In genomic region chr2:141323956-141324460, GRCm38 (mm10) we compare ENCODE assay signal across 21 mouse cellular contexts.
A peak's percentile ranks its signal among the peaks of the same experiment; 100 is the strongest.
DNase-seq lines count a peak whose midpoint lies in the region; ATAC-seq and TF ChIP-seq lines count a peak whose summit lies in the region.
"Had no signal": no experiment of that assay in that cellular context is flagged by ENCODE, and none has a peak within 500 bp of the region (broad histone marks: within the 10 kb centered on the region; RNA-seq: fewer than 3 reads in every experiment).

No protein-coding gene starts in this region.

- H3K4me3 ChIP-seq in forebrain, embryonic 14.5 days (ENCODE audit: low read depth, low read length): no peak overlapping the region
- no peak overlapping the region for H3K4me3 ChIP-seq in forebrain, embryonic 10.5 days
- no peak overlapping the region for H3K4me3 ChIP-seq in hindbrain, postnatal 0 days (ENCODE audit: low read length)
- H3K4me3 ChIP-seq in hindbrain, embryonic 13.5 days: no peak overlapping the region
- no peak overlapping the region for H3K4me3 ChIP-seq in midbrain, postnatal 0 days (ENCODE audit: low read depth, low read length)
- no peak overlapping the region for H3K4me3 ChIP-seq in midbrain, embryonic 13.5 days (replicated peaks)
- H3K4me3 ChIP-seq: embryonic facial prominence, embryonic 13.5 days; heart, embryonic 10.5 days had no signal

- H3K4me1 ChIP-seq in forebrain, embryonic 14.5 days (ENCODE audit: control insufficient read depth, insufficient read depth, low read length): peaks cover 2% of the 10 kb centered on the region; the same call in 1 of the 2 replicates
- no peaks in the 10 kb centered on the region for H3K4me1 ChIP-seq in forebrain, embryonic 10.5 days
- H3K4me1 ChIP-seq in hindbrain, postnatal 0 days (ENCODE audit: insufficient read depth, low read length): no peaks in the 10 kb centered on the region
- H3K4me1 ChIP-seq in hindbrain, embryonic 13.5 days (replicated peaks): no peaks in the 10 kb centered on the region
- H3K4me1 ChIP-seq in midbrain, postnatal 0 days (ENCODE audit: insufficient read depth, low read length): no peaks in the 10 kb centered on the region
- no peaks in the 10 kb centered on the region for H3K4me1 ChIP-seq in midbrain, embryonic 13.5 days (replicated peaks)
- H3K4me1 ChIP-seq: embryonic facial prominence, embryonic 13.5 days had no signal

- 44% methylated on average over 7 of the region's 7 CpGs for WGBS in forebrain, embryonic 14.5 days
- 86% methylated on average over 7 of the region's 7 CpGs for WGBS in forebrain, embryonic 10.5 days
- 52% methylated on average over 7 of the region's 7 CpGs for WGBS in hindbrain, postnatal 0 days
- WGBS in hindbrain, embryonic 13.5 days: 71% methylated on average over 7 of the region's 7 CpGs
- 57% methylated on average over 7 of the region's 7 CpGs for WGBS in midbrain, postnatal 0 days
- WGBS in midbrain, embryonic 13.5 days: 63% methylated on average over 7 of the region's 7 CpGs

- H3K9me3 ChIP-seq in forebrain, embryonic 14.5 days (replicated peaks; ENCODE audit: control insufficient read depth, low read length): no peaks in the 10 kb centered on the region
- no peaks in the 10 kb centered on the region for H3K9me3 ChIP-seq in forebrain, embryonic 10.5 days
- H3K9me3 ChIP-seq in hindbrain, postnatal 0 days (ENCODE audit: low read length): no peaks in the 10 kb centered on the region
- no peaks in the 10 kb centered on the region for H3K9me3 ChIP-seq in hindbrain, embryonic 13.5 days
- H3K9me3 ChIP-seq in midbrain, postnatal 0 days (ENCODE audit: low read length): no peaks in the 10 kb centered on the region
- no peaks in the 10 kb centered on the region for H3K9me3 ChIP-seq in midbrain, embryonic 13.5 days
- H3K9me3 ChIP-seq: embryonic facial prominence, embryonic 13.5 days; heart, embryonic 10.5 days had no signal

- H3K4me2 ChIP-seq in forebrain, embryonic 14.5 days (ENCODE audit: low read length): no peak overlapping the region
- no peak overlapping the region for H3K4me2 ChIP-seq in hindbrain, postnatal 0 days (ENCODE audit: low read depth, low read length)
- no peak overlapping the region for H3K4me2 ChIP-seq in hindbrain, embryonic 13.5 days
- H3K4me2 ChIP-seq in midbrain, postnatal 0 days (ENCODE audit: low read depth, low read length, poor library complexity, severe bottlenecking): no peak overlapping the region
- no peak overlapping the region for H3K4me2 ChIP-seq in midbrain, embryonic 13.5 days (replicated peaks)
- H3K4me2 ChIP-seq: embryonic facial prominence, embryonic 13.5 days; hindbrain, embryonic 14.5 days had no signal

- no peak for TF ChIP-seq CTCF in hindbrain, postnatal 0 days (IDR thresholded peaks at IDR 0.05; ENCODE audit: low read depth)
- TF ChIP-seq CTCF in midbrain, postnatal 0 days (IDR thresholded peaks at IDR 0.05): no peak

- H3K27ac ChIP-seq in forebrain, embryonic 14.5 days (ENCODE audit: low read depth, low read length): no peak overlapping the region
- H3K27ac ChIP-seq in forebrain, embryonic 10.5 days: no peak overlapping the region
- H3K27ac ChIP-seq in hindbrain, postnatal 0 days: no peak overlapping the region
- no peak overlapping the region for H3K27ac ChIP-seq in hindbrain, embryonic 13.5 days
- H3K27ac ChIP-seq in midbrain, postnatal 0 days (ENCODE audit: low read depth, low read length): no peak overlapping the region
- H3K27ac ChIP-seq in midbrain, embryonic 13.5 days: no peak overlapping the region
- H3K27ac ChIP-seq: embryonic facial prominence, embryonic 13.5 days; heart, embryonic 10.5 days; hindbrain, embryonic 14.5 days had no signal

- H3K9ac ChIP-seq in forebrain, embryonic 14.5 days (ENCODE audit: low read length): no peak overlapping the region
- no peak overlapping the region for H3K9ac ChIP-seq in hindbrain, postnatal 0 days (replicated peaks; ENCODE audit: low read length)
- no peak overlapping the region for H3K9ac ChIP-seq in hindbrain, embryonic 13.5 days
- H3K9ac ChIP-seq in midbrain, postnatal 0 days (replicated peaks; ENCODE audit: low read length, poor library complexity, severe bottlenecking): no peak overlapping the region
- H3K9ac ChIP-seq in midbrain, embryonic 13.5 days (replicated peaks): no peak overlapping the region
- H3K9ac ChIP-seq: embryonic facial prominence, embryonic 13.5 days; hindbrain, embryonic 14.5 days had no signal

- peak; percentile 40; the same call in 1 of the 2 replicates for ATAC-seq in forebrain, embryonic 14.5 days
- ATAC-seq in hindbrain, postnatal 0 days: 0 out of 2 replicates have a peak, but pooled peaks have one; percentile 53
- ATAC-seq in hindbrain, embryonic 13.5 days (ENCODE audit: low FRiP score): no peak
- no peak for ATAC-seq in midbrain, postnatal 0 days (ENCODE audit: low FRiP score)
- no peak; the same call in 1 of the 2 replicates for ATAC-seq in midbrain, embryonic 13.5 days

- H3K27me3 ChIP-seq in forebrain, embryonic 14.5 days (replicated peaks; ENCODE audit: control insufficient read depth, insufficient read depth, low read length): no peaks in the 10 kb centered on the region
- H3K27me3 ChIP-seq in forebrain, embryonic 10.5 days (ENCODE audit: poor library complexity, severe bottlenecking): no peaks in the 10 kb centered on the region
- no peaks in the 10 kb centered on the region for H3K27me3 ChIP-seq in hindbrain, postnatal 0 days (ENCODE audit: insufficient read depth, low read length)
- no peaks in the 10 kb centered on the region for H3K27me3 ChIP-seq in hindbrain, embryonic 13.5 days
- no peaks in the 10 kb centered on the region for H3K27me3 ChIP-seq in midbrain, postnatal 0 days (ENCODE audit: insufficient read depth, low read length)
- H3K27me3 ChIP-seq in midbrain, embryonic 13.5 days: no peaks in the 10 kb centered on the region
- H3K27me3 ChIP-seq: CH12.LX; embryonic facial prominence, embryonic 13.5 days had no signal

- H3K36me3 ChIP-seq in forebrain, embryonic 14.5 days (ENCODE audit: control insufficient read depth, insufficient read depth, low read length): no peaks in the 10 kb centered on the region
- no peaks in the 10 kb centered on the region for H3K36me3 ChIP-seq in forebrain, embryonic 10.5 days (replicated peaks)
- no peaks in the 10 kb centered on the region for H3K36me3 ChIP-seq in hindbrain, postnatal 0 days (ENCODE audit: insufficient read depth, low read length)
- H3K36me3 ChIP-seq in hindbrain, embryonic 13.5 days: no peaks in the 10 kb centered on the region
- no peaks in the 10 kb centered on the region for H3K36me3 ChIP-seq in midbrain, postnatal 0 days (ENCODE audit: insufficient read depth, low read length)
- no peaks in the 10 kb centered on the region for H3K36me3 ChIP-seq in midbrain, embryonic 13.5 days
- H3K36me3 ChIP-seq: embryonic facial prominence, embryonic 13.5 days; heart, embryonic 10.5 days had no signal

- peak; percentile 39 for DNase-seq in forebrain, embryonic 14.5 days (ENCODE audit: low spot score)
- no peak for DNase-seq in forebrain, embryonic 10.5 days (ENCODE audit: extremely low spot score, low spot score)
- DNase-seq in hindbrain, postnatal 0 days (ENCODE audit: low spot score): peak; percentile 35
- DNase-seq in midbrain, postnatal 0 days (ENCODE audit: low spot score): peak; percentile 26
- DNase-seq in right cerebral cortex, postnatal 4 days: no peak
- DNase-seq: adrenal gland, adult 8-10 months; adrenal gland, postnatal 36 days; cerebellum, adult 11-12 months; cerebellum, adult 9-10 months; cerebellum, postnatal 36 days; gastrocnemius, postnatal 10 days; heart, adult 18-20 months; heart, postnatal 10 days; heart, postnatal 4 days; kidney, adult 11 months had no signal

Comparison
In these comparisons a context has a peak if more than half of its experiments do, and no peak if none do; other contexts are left out.
1. ATAC-seq: peak in forebrain, embryonic 14.5 days (single experiment) and hindbrain, postnatal 0 days (single experiment); none in hindbrain, embryonic 13.5 days (single experiment), midbrain, postnatal 0 days (single experiment) and midbrain, embryonic 13.5 days (single experiment).
2. DNase-seq: peak in forebrain, embryonic 14.5 days (single experiment), hindbrain, postnatal 0 days (single experiment) and midbrain, postnatal 0 days (single experiment); none in forebrain, embryonic 10.5 days (single experiment) and right cerebral cortex, postnatal 4 days (single experiment).